Mouse (Mus musculus): Measurements from ENCODE around the gene Abhd17a.

DNA sequence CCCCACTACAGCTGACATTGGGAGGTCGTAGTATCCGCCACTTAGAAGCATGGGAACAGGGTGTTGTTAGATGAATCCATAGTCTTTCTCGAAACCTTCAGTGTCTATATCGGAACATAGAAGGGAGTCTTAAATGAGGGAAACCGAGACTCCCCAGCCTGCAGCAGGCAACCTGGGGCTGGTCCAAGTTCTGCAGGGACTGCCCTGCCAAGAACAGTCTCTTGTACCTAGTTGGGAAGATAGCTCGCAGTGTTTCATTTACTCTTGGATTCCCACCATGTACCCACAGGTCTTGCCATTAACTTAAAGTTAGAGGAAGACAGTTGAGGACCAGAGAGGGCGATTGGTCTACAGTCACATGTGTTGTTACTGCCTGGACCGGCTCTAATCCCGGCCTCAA lies 30.2 kb upstream of the Abhd17a start:
- TF ChIP-seq CTCF (IDR thresholded peaks at IDR 0.05; ENCODE audit: low read depth) (no peak), EP300 (IDR thresholded peaks at IDR 0.05; ENCODE audit: low read depth) (no peak)

Measured in liver, postnatal 0 days (tissue).